Mouse (Mus musculus): ENCODE data around the gene Nobox. TPM values are rescaled to one million over a fixed set of nuclear protein-coding genes. Genes with fewer than 3 reads are reported as not detected.

Nobox gene
- 0.10 TPM in 1 of 2 replicates, not detected in the other for polyA plus RNA-seq (2012; rRNA removed)

DNA sequence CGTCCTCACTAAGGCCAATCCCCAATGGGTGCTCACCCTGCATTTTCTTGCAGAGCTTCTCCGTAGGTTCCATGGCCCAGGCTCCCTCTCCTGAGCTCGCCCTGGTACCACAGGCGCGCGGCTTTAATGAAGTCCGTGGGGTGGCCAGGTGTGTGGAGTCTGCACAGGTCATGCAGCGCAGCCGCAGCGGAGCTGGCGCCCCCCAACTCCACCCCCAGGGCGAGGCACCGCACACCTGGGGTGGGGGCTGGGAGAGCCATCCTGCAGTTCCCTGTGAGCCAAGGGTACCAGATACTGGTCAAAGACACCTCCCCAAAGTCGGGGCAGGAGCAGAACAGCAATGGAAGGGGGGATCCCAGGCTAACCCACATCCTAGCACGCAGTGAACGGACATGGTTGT, at the start of gene Nobox:
TSS of gene Nobox (minus strand) at position 101 of the 400 bp plus-strand sequence.
- no peak for DNase-seq (ENCODE audit: extremely low spot score in 1 of 2, low spot score in 1 of 2)

DNA sequence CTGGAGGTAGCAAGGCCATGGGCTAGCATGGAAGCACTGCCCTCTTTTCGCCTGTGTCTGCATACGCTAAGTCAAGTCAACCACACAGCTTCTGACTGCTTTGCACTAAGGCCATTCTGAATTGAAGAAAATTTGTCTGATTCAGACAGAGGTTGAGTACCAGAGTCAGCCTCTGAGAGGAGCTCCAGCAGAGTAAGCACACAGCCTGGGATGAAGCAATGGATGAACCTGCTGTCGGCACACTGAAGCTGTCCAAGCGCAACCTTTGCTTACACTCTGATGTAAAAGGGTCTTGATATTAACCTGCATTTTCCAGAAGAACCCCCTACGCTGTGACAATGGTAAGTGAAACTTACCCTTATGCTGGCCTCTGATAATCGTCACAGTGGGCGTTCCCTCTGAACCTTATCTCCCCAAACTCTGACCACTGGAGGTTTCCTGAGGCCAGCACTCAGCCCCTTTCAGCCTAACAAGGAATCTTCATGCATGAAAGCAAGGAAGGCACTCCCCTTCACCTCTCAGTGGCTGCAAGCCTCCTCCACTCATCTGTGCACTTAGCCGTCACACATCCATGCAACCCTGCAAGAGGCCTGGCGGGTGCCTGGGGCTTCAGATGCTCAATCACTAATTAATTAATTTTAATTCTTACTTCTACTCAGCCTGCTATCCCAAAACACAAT, 45.3 kb upstream of the Nobox start:
- DNase-seq (ENCODE audit: extremely low spot score in 1 of 2, low spot score in 1 of 2), result no peak

DNA sequence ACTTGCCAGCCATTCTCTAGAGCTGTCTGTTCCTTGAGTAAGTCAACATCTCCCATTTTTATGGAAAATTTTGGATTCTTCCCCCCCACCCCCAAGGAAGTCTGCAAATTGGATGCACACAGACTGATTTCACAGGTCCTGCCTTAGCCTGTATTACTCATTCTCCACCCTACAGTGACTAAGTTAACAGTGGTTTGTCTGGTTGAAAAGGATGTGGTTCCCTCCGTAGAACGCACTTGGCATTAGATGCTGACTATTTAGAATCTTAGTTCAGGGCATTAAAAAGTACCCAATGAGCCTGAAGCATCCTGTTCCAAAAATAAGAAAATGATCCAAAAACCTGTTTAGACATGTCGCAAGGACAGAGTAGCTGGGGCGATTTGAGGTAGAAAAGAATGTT, 44.1 kb upstream of the Nobox start:
- DNase-seq (ENCODE audit: extremely low spot score in 1 of 2, low spot score in 1 of 2), result no peak

DNA sequence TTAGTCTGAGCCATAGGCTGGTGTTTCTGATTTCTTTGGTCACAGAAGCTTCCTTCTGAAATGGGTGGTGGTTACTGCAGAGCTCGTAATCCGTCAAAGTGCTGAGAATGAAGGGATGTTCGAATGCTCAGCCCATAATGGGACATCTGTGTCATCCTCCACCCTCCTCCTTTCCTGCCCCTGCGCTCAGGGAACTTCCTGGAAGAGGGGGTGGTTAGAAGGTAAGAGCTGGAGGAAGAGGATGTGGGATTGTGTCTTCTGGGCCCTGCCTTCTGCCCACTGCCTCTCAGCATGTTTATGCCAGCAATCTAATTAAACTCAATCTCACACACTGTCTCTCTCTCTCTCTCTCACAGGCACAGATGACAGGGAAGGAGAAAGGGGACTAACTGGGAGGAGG, 39.7 kb upstream of the Nobox start:
- no peak for DNase-seq (ENCODE audit: extremely low spot score in 1 of 2, low spot score in 1 of 2)

DNA sequence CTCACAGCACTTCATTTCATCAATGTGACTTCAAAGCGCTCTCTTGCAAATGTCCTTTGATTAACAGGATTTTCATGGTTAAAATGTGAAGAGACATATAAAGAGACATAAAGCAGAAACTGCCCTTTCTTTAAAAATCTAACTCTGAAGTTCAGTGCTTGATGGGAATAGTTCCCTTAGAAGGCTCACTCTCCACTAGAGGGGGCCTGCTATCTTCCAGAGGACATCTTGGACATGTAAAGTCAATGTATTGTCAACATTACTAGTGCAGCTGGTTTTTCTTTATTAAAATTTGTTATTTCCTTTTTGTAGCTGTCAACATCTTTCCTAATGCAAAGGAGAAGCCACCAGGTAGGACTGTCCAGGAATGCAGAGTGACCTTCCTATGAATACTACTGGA, 38.3 kb upstream of the Nobox start:
- peak in 1 of 2 experiments; percentile 19 for DNase-seq (ENCODE audit: extremely low spot score in 1 of 2, low spot score in 1 of 2)

DNA sequence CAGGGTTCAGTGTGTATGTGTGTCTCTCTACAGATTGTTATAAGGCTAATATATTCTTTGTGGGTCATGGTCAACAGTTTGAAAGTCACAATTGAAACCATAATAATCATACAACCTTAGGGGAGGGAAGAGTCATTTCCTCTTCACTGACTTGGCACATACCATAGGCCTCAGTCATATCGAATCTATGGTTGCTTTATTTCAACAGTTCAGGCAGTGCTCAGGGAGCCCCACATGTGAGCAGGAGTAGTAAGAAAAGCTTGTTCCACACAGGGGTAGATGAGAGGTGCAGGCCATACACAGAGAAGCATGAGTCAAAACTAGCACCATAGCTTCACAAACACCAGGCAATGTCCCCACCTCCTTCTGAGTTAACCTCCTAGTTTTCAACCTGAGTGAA, 33.7 kb upstream of the Nobox start:
- DNase-seq (ENCODE audit: extremely low spot score in 1 of 2, low spot score in 1 of 2), result no peak

DNA sequence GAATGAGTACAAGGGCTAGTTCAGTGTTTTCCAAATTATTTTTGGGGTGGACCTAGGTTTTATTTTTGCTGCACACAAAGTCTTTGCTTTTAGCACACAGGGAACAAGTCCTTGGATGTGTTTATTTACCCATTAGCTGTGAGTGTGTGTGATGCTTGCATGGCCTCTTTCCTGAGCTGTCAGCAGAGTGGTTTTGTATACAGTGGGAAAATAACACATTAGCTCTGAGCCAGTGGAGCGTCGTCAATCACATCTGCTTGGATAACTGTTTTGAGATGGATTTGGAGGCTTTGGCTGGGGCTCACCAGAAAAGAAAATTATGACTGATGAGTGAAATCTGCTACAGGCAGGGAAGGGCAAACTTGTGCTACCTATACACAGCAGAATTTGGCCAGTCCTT, 33.0 kb upstream of the Nobox start:
- no peak for DNase-seq (ENCODE audit: extremely low spot score in 1 of 2, low spot score in 1 of 2)

DNA sequence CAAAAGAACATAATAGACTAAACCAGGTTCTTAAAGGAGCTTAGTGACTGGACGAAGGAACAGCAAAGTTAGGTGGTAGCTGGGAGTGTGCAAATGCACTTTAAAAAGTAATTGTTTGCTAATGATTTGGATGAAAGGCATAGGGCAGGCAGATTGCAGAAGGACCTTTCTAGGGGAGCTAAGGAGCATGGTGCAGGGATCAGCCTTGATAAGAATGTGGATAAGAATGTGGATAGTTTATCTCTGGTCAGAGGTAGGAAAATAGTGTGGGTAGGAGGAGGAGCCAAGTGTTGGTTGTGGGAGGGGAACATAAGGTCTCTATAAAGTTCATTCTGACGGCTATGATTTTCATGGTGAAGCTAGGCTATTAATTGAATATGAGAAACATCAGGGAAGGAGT, 29.4 kb upstream of the Nobox start:
- DNase-seq (ENCODE audit: extremely low spot score in 1 of 2, low spot score in 1 of 2), result no peak

DNA sequence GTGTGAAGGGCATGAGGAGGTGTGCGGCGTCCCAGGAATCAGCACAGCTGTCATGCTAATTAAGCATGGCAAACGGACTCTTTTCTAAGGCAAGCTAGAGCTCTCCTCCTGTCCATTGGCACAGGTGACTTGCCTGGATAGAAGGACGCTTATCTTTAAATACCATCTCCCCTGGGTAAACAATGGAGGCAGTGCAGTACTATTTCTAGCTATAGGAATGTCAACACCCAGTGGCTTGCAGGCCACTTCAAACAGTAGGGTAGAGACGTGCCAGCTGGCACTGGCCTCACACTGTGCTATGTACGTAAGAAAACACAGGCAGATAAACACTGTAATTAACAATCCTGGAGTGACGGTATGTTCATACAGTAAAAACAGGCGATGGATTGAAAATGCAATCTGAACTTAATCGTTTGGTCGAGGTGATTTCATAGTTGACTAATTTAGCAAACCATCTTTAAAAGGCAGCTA, 28.2 kb upstream of the Nobox start:
- no peak for DNase-seq (ENCODE audit: extremely low spot score in 1 of 2, low spot score in 1 of 2)

DNA sequence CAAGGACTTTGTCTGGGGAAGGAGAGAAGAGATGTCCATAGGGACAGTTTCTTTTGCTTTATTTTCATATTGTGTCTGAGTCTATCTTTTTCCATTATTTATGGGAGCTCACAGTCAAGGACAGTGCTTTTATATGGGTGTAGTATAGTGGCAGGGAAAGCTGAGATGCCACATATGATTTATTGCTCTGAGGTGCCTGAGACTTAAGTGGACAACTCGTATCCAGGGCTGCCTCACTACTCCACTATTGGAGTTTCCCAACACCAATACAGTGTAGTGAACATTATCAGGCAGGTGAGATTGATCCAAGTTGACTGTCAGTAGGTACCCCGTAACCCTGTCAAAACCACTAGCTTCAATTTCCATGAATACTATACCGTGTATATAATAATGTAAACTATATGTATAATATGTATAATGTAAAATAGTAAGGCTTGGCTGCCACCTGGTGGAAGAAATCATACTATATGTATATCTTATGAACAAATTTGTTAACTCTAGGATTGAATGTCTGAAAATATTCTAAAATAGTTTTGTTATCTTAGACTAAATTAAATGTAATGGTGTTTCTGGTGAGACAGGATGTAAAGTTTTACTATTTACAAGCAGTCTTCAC, 26.4 kb upstream of the Nobox start:
- DNase-seq (ENCODE audit: extremely low spot score in 1 of 2, low spot score in 1 of 2), result peak in 1 of 2 experiments; percentile 67

DNA sequence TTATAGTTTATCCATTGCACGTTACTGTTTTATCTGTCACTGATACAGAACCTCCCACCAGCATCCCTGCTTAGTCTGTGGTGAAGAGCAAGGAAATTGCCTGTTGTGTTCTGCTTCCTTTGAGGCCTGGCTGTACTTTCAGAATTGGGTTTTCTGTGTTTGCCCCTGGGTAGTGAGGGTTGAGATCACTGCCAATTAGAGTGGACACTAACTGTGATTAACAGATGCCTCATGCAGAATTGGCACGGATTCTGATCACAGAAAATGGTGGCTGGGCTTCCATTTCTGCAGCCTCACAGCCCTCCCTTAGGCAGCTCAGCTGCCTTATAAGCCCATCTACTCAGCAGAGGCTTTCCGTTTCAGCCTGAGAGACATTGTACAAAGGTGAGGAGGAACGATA, 24.1 kb upstream of the Nobox start:
- no peak for DNase-seq (ENCODE audit: extremely low spot score in 1 of 2, low spot score in 1 of 2)

DNA sequence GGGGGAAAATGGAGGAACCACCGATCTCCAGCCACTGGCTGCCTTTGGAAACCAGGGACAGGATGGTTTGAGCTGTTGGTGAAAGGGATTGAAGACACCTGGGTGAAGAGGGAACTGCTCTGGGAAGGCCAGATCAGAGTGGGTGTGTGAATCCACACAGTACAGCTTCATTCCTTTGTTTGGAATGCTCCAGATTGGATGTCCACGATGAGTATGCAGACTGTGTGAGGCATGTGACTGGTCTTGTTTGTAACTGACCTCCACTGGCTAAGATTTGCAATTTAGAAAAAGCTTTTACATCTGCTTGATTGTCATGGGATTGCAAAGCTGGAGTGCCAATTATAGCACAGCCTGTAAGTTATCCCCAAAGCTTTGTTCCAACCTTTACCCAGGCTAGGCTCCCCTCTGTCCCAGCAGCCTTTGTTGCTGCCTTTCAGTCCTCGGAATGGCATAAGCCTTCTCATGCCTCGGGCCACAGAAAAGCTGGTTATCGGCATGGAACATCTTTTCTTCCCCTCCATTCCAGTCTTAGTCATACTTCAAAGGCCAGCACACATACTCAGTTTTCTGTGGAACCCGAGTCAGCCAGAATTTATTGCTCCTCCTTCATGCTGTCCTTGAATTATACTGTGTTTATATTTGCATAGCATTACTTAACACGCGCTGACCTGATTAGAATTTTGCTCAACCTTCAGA, 3.8 kb upstream of the Nobox start:
- no peak for DNase-seq (ENCODE audit: extremely low spot score in 1 of 2, low spot score in 1 of 2)

DNA sequence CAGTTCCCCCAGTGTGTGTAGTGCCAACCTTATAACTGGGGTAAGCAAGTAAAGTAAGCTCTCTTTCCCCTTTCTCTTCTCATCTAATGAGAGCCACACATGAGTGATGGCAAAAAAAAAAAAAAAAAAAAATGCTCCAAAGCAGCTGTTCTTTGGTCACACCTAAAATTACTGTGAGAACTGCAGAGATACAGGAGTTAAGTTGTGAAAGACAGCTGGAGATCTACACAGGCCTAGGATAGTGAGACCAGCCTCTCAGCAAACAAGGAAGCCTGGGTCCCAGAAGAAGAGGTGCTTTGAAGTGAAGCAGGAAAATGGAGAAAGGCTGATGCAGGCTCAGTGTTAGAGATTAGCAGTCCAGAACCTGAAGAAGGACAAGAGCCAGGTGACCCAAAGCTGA, 3.2 kb upstream of the Nobox start:
- DNase-seq (ENCODE audit: extremely low spot score in 1 of 2, low spot score in 1 of 2), result no peak

DNA sequence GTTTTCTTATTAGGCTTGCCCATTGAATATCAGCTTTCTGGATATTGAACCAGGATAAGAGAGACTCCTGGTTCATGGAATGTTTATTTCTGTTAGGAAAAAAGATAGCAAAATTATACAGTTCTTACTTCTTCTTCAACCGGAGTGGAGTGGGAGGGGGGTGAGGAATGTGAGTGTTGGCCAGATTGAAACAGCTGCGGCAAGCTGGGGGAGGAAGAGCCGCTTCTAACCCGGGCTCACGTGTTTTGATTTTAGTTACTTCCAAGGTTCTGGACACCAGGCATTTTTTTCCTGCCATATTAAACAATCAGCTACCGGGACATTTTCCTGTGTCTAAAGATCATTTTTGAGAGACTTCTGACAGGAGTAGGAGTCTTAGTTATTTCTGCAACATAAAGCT, 717 bp upstream of the Nobox start:
- DNase-seq (ENCODE audit: extremely low spot score in 1 of 2, low spot score in 1 of 2), result peak in 1 of 2 experiments; percentile 11

DNA sequence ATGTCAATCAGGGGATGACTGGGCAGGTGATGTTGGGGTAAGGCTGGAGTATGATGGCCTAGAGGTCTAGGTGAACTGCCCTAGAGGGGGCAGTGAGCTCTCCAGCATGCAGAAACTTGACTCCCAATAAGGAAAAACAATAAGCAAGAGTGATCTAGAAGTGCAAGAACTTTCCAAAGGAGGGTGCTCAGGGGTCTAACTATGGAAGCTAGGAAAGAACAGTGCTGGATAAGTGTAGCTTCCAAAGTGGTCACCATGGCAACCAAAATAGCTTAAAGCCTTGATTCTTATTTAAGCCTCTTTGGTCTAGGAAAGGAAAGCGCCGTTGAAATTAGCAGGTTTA, 11.9 kb downstream of the Nobox start:
- DNase-seq (ENCODE audit: extremely low spot score in 1 of 2, low spot score in 1 of 2), result peak in 1 of 2 experiments; percentile 66

DNA sequence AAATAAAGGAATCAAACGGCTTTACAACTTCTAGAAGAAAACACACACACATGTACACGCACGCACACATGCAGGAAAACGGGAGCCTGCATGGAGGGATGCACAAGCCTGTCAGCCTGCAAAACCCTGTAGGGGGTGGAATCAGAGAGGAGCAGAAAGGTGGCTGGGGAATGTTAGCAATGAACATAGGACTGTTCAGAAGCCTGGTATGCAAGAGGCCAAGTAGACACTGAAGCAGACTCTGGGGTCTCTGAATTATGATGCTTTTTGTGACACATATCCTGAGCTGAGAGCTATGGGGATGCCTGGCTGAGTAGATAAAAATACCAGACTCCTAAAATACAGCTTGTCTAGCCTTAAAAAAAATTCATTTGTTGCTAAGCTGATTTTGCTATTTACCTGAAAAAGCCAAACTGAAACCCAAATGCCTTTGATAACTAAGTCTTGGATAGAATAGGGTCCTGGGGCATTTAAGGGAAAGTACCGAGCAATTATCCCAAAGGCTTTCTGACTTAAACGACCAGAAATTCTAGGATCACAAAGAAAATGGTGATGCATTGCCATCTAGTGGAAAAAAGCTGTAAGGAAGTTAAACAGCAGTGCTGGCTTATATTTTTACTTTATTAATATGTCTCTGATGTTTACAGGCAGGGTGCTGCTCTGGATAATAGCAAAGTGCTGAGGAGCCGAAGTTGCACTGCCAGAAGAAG, 12.4 kb downstream of the Nobox start:
- DNase-seq (ENCODE audit: extremely low spot score in 1 of 2, low spot score in 1 of 2), result peak in 1 of 2 experiments; percentile 81

DNA sequence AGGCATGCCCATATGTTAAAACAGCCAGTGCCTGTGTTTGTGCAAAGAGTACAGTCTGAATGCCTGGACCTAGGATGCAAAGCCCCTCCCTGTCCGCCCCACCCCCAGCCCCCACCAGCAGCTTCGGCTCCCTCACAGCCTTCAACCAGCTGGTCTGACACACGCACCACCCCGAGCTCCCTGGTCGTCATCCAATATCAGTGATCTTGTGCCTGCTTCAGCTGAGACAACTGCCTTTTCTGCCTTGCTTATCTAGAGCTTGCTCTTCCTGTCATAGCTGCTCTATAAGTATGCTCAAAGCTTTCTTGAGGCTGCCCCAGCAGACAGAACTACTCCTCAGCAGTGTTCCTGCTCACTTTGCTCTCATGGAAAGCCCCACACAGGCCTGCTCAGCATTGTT, 13.4 kb downstream of the Nobox start:
- DNase-seq (ENCODE audit: extremely low spot score in 1 of 2, low spot score in 1 of 2), result peak in 1 of 2 experiments; percentile 11

DNA sequence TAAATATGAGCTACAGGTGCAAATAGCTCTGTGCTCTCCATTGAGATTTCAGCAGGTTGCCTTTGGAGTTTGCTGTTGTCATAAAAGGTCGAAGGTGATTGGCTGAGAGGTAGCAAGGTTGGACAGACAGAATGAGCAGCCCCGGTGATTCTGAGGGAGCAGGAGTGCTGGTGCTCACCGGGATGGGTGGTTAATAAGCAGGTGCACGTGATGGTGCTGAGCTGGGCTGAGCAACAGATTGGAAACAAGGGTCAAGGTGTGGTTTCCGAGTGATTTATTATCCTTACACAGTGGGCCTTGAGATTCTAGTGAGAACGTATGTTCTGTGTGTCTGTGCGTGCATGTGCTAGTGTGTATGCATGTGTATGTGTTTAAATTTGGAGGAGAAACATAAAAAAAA, 16.2 kb downstream of the Nobox start:
- DNase-seq (ENCODE audit: extremely low spot score in 1 of 2, low spot score in 1 of 2), result no peak

DNA sequence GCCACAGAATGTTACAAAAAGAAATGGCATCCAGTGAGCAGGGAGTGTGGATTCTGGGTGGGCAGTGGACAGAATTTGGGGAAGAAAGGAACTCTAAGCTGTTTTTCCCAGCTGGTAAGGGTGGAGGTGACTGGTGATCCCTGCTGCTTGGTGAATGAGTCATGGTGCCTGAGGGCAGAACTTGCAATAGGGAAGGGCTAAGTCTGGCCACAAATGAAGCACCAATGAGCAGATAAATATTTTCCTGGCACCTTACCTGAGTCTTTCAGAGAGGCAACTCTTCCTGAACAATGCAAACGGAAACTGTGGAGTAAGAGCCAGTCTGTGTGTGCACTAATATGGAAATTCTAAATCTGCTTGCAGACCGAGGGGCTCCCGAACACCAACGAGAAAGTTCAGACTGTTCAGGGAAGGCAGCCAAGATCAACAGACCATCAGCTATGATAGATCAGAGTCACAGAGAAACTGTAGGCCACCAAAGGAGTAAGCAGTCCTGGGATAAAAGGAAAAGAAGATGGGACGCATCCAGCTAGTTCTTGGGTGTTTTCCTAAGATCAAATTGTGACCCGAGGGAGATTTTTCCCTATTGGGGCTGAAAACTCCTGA, 16.8 kb downstream of the Nobox start:
- no peak for DNase-seq (ENCODE audit: extremely low spot score in 1 of 2, low spot score in 1 of 2)

DNA sequence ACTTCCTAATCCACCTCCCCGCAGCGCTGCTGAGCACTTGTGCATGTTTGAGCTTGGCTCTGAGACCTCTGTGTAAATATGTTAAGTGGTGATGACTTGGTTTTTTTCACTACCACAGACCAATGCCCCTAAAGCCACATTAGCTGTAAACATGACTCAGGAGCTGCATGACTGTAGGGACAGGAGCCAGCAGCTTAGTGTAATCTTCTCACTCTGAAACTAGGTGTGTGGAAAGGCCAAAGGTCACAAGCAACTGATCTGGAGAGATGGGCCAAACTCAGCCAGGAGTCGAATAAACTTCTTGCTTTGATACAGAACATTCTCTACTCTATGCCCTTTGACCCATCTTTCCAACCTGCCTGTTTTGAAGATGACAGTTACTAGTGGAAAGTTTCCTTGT, 17.3 kb downstream of the Nobox start:
- no peak for DNase-seq (ENCODE audit: extremely low spot score in 1 of 2, low spot score in 1 of 2)

DNA sequence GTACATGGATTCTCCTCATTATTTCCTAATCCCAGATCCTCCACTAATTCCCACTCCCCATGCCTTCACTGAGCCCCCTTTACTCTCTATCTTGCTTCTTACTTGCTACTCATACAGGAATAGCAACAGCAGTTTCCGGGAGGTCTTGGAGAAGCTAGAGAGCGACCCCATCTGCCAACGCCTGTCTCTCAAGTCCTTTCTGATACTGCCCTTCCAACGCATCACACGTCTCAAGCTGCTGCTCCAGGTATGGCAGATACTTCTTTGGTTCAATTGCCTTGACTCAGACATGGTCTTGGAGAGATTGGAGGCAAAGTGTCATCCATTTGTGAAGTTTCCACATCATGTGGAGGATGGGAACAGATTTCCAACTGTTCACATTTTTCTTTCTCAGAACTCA, 28.9 kb downstream of the Nobox start:
- DNase-seq (ENCODE audit: extremely low spot score in 1 of 2, low spot score in 1 of 2), result no peak

All from frontal cortex, adult 2 months (tissue).